Mouse (Mus musculus) adrenal gland, adult 2 months (tissue): ENCODE measurements around the gene Tle3. TPM values are rescaled to one million over a fixed set of nuclear protein-coding genes. Genes with fewer than 3 reads are reported as not detected.
A peak's percentile ranks its signal among the peaks of the same experiment; 100 is the strongest.

ENCODE experiments used
- DNase-seq: peaks from one replicate; pipeline ENCODE4 v3.0.0; 2021
- polyA plus RNA-seq: library from polyadenylated mRNA; depleted of rRNA; stranded (reverse); fragments of >200 nt; gene quantifications from 2 replicates; pipeline ENCODE4 v1.2.3, GENCODE M21; 2012
- total RNA-seq, 2 experiments: library from RNA; stranded (reverse); gene quantifications; 2 replicates each; pipeline ENCODE4 v1.2.3; 2021

Tle3 gene
- total and polyA plus RNA-seq, 3 experiments: 106 to 277 (median 160) TPM

DNA sequence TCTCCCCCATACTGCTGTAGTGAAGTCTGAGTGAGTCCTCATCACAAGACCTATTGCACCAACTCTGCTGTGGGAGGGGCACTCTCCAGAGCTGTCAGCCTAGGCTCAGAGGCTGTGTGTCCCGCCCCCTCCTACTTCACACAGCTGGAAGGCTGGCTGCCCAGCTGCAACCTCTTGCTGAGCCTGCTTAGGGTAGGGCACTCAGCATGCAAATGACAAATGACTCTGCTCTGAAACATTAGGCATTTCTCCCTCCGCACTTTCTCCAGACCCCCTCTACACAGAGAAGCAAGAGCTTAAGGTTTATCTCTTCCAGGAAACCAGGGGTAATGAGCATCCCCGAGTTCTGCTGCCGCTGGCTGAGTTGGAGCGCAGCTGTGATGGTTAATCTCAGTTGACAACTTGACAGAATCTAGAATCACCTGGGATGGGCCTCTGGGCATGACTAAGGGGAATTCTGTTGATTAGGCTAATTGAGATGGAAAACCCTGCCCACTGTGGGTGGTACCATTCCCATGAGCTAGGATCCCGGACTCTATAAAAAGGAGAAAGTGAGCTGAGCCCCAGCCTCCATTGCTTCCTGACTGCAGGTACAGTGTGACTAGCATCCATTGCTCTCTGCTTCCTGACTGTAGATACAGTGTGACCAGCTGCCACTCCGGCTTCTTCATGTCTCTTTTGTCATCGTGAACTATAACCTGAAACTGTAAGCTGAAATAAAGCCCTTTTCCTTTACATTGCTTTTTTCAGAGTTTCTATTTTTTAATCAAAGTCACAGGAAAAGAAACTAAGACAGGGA is 63.2 kb downstream of the Tle3 start:
- DNase-seq: peak; percentile 73

DNA sequence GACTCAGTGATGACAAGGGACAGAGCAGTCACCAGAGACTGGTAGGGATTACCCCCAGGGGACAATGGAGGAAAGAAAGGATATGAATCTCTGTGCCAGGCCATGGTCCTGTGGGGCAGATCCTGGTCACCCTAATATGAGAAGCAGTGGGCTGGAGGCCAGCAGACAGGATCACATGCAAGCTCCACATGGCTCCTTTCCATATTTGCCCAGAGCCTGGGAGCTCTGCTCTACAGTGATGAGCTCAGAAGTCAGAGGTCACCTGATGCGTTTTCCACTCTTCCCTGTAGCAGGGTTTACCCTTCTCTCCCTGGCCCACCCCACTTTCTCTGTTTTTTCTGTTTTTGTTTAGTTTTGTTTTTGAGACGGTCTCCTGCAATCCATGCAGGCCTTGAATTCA is 63.9 kb downstream of the Tle3 start:
- DNase-seq: no peak

DNA sequence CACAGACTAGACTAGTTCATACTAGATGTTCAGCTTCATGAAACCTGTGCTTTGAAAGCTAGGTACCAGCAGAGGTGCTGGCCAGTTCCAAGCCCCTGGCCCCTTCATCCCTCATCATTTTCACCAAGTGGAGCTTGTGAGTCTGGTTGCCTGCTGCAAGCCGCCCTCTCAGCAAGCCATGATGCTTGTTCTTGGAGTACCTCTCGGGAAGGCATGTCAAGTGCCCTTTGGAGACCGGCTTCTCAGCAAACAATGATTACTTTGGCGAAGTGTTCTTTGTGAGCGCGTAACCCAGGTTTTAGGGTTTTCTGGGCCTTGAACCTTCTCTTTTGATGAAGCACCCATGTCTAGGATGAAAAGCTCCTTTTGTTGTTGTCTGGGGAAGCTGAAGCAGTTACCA is 64.6 kb downstream of the Tle3 start:
- no peak for DNase-seq

DNA sequence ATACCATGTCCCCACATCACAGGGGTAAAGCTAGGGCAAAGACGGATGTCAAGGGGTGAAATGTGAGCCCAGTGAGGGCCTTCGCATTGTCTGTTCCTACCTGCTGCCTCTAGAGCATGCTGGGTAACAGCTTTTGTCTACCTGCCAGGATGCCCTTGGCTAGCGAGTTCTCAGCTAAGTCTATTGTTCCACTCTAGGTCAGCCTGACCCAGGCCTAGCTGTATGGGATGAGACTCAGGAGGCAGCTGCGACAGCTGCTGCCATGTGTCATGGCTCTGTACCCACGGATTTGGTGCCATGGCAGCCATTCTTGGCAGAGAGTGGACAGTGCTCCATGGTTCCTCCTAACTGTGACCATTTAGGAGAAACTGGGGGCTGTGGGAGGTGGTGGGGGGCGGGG is 66.9 kb downstream of the Tle3 start:
- DNase-seq: no peak

DNA sequence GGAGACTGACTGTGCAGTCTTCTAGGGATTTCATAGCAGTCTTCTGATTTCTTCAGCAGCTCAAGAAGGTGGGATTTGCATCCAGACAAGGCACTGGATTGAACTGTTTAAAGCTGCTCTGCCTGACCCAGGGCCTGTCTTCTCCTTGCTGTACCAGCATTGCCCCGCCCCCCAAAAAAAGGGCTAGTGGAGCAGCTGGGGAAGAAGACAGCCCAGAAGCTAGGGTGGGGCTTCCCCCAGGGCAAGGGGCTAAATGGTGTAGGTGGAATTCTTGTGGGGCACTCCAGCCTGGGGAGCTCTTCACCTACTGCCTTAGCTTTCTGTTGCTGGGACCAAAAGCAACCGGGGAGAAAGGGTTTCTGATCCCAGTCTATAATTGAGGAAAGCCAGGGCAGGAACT is 67.8 kb downstream of the Tle3 start:
- DNase-seq: no peak

DNA sequence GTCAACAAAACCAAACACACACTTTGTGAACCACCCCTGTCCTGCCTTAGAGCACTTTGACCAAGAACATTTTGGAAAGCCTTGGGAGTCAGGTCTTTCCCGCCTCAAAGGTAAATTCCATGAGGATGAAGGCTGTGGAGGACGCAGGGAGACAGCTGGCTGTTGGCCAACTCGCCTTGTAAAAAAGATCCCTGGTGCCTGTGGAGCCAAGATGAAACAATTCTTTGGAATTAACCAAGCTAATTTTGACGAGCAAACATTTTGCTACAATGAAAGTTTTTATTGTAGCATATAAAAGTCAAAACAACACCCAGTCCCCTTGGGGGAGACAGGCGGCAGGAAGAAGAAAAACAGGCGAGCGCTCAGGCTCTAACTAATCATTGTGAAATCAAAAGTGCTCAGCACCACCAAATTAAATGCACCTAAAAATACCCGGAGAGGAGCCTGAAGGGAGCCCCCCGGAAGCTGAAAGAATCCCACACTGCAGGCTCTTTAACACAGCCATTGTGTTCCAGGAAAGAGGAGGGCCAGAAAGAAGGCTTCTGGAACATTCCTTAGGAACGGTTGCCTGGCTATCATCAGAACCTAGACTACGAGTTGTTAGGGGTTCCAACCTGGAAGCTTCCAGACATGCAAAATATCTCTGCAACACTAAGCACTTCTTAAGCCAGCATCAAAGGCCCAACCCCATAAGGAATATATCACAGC is 69.2 kb downstream of the Tle3 start:
- DNase-seq: no peak

DNA sequence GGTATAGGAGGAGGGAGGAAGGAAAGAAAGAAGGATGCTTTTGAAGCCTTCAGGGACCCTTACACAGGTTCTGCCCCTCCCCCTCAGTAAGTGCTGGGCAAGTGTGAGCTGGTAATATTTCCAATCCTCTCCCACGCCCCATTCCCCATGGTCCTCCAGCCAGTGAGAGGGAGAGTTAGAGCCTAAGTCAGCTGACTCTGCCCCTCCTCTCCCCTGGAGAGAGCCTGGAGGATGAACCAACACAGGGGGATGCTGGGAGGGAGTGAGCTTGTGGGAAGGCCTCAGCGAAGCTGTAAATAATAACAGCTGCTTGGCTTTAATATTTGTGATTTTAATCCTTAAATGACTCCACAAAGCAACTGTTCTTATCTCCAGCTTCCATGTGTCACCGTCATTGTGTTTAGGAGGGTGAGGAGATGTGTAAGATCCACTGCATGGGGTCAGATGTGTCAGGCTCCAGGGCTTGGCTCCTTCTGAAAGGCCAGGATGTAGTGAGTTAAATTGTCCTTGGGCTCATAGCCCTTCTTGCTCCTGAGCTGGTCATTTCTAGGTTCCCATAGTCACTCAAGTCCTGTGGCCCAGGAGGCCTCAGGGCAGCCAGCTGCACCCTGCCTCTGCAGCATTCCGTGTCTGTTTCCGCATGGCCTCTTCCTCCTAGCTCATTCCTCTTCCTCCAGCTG is 70.9 kb downstream of the Tle3 start:
- no peak for DNase-seq

DNA sequence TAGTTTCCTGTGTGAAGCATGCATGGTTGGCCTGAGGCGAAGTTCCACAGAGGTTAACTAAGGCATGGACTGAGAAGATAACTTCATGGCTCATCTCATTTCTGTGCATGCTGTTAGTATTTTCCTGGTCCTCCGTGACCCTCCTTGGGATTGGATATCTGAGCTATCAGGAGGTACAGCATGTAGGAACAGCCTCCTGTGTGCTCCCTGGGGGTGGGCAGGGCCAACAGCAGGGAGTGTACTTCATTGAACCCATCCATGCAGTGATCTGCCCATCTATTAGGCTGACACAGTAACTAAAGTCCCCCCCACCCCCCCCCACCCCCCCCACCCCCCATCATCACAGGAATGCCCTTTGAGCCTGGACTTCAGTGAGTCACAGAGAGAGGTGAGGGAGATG is 73.0 kb downstream of the Tle3 start:
- DNase-seq: no peak

DNA sequence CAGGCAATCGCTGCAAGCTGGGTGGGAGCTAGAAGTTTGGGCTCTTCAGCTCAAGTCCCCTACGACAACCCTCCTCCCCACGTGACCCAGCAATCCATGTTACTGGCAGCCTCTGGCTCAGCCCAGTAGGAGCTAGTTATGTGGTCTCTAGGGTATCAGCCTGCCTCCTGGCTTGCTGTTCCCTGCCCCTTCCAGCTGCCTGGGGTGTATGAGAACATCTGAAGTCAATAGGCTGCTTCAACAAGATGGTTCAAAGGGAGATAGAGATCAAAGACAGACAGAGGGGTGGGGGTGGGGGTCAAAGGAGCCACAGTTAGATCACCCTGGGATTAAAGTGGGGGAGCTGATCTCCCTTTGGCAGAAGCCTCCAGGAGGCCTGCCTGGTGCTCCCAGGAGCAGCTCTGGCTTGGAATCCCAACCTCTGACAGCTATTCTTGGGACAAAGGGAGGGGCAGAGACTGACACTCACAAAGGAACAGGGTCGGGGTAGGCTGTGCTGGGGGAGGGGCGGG is 73.6 kb downstream of the Tle3 start:
- no peak for DNase-seq

DNA sequence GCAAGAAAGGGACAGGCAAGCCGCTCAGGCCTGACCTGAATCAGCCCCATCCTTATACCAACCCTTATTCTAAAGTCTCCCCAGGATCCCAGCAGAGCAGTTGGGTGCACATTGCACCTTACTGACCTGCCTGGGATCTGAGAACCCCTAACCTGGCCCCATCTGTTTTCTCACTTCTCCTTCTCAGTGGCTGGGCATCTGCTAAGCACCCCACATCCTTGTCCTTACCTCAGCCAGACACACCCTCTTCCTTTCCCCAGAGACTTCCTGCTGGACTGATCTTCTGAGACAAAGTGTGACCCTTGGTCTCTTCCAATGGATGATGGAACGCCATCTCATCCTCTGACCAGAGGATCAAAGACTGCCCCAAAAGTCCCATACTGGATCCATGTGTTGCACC is 74.8 kb downstream of the Tle3 start:
- no peak for DNase-seq

DNA sequence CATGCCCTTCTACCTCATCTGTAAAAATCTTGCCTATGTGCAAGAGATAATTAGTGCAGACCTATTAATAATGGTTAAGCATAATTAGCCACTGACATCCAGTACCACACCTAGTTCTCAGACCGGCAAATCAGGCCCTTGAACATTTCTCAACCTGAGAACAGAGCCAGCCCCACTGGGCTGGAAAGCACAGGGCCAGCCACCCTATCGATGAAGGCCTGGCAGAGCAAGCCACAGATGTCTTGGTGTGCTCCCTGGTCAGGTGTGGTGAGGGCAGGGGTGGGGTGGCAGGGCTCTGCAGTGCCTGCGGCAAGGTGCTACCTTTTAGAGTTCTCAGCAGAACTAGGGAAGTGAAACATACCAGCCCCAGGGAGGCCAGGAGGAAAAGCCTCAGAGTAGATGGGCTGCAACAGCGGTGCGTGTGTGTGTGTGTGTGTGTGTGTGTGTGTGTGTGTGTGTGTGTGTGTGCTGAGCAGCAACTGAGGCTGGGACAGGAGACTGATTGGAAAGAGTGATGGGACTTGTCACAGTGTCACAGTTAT is 77.3 kb downstream of the Tle3 start:
- no peak for DNase-seq

DNA sequence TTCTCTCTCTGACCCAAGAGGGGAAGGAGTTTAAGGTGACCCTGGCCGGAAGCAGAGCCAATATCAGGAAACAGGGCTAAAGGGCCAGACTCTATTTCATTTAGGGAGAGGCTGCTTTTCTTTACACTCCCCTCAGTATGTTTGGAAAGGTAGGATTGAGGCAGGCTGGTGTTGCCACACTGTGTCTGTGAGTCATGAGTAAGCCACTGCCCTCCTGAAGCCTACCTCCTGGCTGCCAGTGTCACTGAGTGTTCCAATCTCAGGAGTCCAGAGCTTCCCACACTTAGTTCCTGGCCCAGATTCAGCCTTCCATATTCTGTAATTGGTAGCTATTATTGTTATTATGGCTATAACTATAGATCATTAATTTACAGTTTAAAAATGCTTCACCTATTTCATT is 79.9 kb downstream of the Tle3 start:
- DNase-seq: no peak

DNA sequence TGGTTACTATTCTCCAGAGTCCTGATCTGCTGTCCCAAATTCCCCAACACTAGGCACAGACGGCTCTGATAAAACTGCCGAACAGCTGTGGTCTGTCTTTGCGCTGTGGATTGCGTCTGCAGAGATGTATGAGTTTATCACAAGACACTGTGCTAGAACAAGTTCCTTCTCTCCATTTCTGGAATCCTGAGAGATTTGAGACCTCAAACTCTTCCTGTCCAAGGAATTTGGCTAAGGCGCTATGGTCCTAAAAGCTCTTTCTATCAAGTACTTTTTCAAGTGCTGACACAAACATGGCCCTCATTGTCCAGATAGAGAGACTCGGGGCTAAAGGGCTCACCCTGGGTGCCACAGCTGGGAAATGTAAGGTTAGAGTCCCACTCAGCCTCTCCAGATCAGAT is 83.7 kb downstream of the Tle3 start:
- no peak for DNase-seq

DNA sequence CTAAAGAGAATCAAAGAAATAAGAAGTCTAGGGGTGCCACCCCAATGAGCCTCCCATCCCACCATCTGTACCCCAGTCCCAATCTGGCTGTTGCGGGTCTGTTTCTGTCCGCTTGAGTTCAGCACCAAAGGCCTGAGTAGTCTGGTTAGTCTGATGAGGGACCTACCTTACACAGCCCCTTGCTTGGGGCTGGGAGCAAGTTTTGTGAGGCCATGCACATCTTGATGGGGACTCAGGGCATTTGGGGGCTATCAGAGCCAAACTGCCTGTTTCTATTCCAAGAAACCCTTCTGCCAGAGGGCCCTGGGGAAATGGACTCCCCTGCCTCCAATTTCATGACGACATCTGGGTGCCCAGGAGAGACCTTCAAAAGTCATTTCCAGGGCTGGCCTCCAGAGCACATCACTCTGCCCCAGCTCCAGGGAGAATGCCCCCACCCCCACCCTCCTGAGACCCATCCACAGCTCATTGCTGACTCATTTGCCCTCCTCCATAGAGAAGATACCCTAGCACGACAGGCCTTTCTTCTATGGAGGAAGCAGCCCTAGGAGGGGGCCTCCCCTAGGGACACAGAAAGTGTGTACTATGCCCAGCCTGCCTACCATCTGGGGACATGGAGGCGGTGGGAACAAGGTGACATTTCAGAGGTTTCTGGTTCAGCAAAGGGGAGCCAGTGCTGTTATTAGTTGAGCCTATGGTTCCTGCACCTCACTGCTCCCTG is 84.4 kb downstream of the Tle3 start:
- no peak for DNase-seq

DNA sequence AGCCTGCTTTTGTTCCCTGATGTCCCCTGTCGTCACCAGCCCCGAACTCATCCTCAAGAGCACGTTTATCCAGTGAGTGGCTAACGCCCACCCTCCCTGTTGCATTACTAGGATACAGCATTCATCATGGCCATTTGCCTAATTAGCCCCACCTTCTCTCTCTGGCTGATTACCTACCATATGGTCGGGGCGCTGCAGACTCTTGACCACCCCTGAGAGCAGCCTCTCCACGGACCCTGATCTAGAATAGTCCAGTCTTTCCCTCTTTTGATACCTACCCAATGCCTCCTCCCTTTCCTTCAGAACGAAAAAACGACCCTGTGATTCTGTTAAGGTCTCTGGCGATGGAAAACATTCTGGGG is 85.0 kb downstream of the Tle3 start:
- no peak for DNase-seq

DNA sequence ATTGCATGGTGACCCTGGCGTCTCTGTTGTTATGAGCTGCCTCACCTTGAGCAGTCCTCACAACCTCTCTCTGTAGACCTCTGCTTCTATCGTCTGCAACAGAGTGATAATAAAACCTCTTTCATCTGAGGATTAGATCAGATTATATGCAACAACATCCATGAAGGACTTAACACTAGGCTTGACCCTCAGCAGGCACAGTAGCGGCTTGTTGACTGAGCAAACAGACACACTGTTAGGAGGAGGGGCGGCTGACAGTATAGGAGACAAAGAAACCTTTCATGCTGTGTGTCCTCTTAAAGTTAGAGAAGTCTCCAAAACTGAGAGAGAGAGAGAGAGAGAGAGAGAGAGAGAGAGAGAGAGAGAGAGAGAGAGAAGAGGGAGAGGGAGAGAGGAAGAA is 89.7 kb downstream of the Tle3 start:
- no peak for DNase-seq

DNA sequence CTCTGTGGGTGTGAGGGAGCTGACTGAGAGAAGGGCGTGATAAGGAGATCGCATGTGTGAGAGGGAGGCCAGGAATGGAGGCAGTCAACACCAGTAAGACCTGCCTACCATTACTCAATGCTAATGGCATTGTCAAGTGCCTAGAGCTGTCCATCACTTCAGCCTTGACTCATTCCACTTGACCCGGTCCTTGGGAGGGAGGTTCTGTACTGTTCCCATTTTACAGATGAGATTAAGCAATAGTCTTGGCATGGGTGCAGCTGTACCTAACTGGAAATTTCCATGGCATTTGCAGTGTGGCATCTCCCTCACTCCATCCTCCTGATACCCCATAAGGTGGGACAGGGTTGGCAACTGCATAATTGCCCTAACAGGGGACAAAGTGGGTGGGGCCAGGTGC is 95.3 kb downstream of the Tle3 start:
- DNase-seq: peak; percentile 62
